Mouse (Mus musculus): ENCODE data around the gene Spin2g. TPM values are rescaled to one million over a fixed set of nuclear protein-coding genes. Genes with fewer than 3 reads are reported as not detected.
"Not testable (repeated sequence)": the region's sequence is repeated elsewhere in the genome, so short reads cannot be mapped to it uniquely, and the experiment has no call there.

Gene Spin2g
- polyA plus RNA-seq (2011; ENCODE audit: insufficient read depth, insufficient read length, low read depth, missing spikeins), result not detected in 2 replicates

DNA sequence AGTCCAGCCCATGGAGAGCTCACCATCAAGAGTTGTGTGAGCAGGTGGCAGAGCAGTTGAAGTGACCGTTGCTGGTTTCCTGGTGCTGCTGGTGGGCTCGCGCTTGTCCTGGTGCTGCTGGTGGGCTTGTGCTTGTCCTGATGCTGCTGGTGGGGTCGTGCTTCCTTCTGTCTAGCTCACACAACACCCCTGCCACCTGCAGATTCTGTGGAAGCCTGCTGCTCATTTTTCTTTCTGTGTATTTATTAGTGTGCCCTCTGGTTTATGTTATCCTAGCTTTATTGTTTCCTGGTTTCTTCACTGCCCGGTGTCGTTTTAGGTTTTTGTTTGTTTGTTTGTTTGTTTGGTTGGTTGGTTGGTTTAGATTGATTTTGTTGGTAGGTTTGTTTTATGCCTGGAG, at the start of gene Spin2g:
TSS of gene Spin2g (minus strand) at position 101 of the 400 bp plus-strand sequence.
- not testable (repeated sequence) for H3K27me3 ChIP-seq (ENCODE audit: control insufficient read depth, insufficient read depth, low read length, poor library complexity, severe bottlenecking); H3K4me3 ChIP-seq (ENCODE audit: low read depth, low read length); H3K4me1 ChIP-seq (ENCODE audit: control insufficient read depth, insufficient read depth, low read length); H3K27ac ChIP-seq (ENCODE audit: insufficient read depth, low read length); H3K9ac ChIP-seq (ENCODE audit: low read depth, poor library complexity, severe bottlenecking); H3K36me3 ChIP-seq (ENCODE audit: control insufficient read depth, insufficient read depth, low read length, poor library complexity, severe bottlenecking); H3K9me3 ChIP-seq (replicated peaks; ENCODE audit: control insufficient read depth, insufficient read depth, low read length, poor library complexity, severe bottlenecking)

Other genes starting within 250 kb of the Spin2g start
- gene Btbd35f9, start 77.2 kb downstream of the Spin2g start, polyA plus RNA-seq (2011; ENCODE audit: insufficient read depth, insufficient read length, low read depth, missing spikeins), result not detected in 2 replicates
- not detected in 2 replicates for gene Btbd35f8, start 211.8 kb upstream of the Spin2g start, polyA plus RNA-seq (2011; ENCODE audit: insufficient read depth, insufficient read length, low read depth, missing spikeins)

Data from ES-Bruce4 (cell line).